Mouse (Mus musculus) regulatory T cell (primary cell): ENCODE data around the gene Focad.

Source experiments
- in situ Hi-C: fragments of 300-600 bp; cut with MboI, MseI; formaldehyde crosslinking; loops from one replicate; pipeline ENCODE4 v1.15.1; 2025; ENCODE audit warnings: high pct_unique_total_duplicates

Focad gene

GRCm38 (mm10) chr4:88439669-88440123 lies 345.3 kb downstream of the Focad start:
- in situ Hi-C loops, result no loop called here

GRCm38 (mm10) chr4:88440814-88441213 lies 346.4 kb downstream of the Focad start:
- in situ Hi-C loops, result no loop called here

GRCm38 (mm10) chr4:88448976-88449375 lies 354.5 kb downstream of the Focad start:
- in situ Hi-C loops, result no loop called here

GRCm38 (mm10) chr4:88450087-88450765 lies 355.8 kb downstream of the Focad start:
- in situ Hi-C loops, result no loop called here

- in situ Hi-C loops, result no loop called here
Measured at GRCm38 (mm10) chr4:88458093-88458492, 363.7 kb downstream of the Focad start.

- in situ Hi-C loops, result no loop called here
Measured at GRCm38 (mm10) chr4:88458673-88459072, 364.2 kb downstream of the Focad start.
